Comparison of ENCODE assay signal across 12 mouse cellular contexts in the genomic region with DNA sequence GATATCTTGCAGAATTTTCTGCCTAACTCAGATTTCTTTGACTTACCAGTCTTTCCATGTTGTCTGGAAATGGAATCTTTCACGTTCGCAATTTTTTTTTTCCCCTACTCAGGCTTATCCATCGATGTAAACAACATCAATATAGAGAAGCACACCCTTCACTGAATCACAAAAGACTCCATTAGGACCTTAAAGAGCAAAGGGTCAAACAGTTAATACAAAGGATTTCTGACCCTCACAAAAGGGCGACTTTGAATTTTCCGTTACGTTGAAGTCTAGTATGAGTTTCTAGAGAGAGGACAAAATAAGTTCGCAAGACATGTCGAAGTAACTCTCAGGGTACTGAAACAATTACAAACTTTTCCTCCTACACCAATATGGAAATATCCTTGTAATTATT. TPM values are rescaled to one million over a fixed set of nuclear protein-coding genes. Genes with fewer than 3 reads are reported as not detected.
A peak's percentile ranks its signal among the peaks of the same experiment; 100 is the strongest.
DNase-seq lines count a peak whose midpoint lies in the region; ATAC-seq and TF ChIP-seq lines count a peak whose summit lies in the region.
"Had no signal": no experiment of that assay in that cellular context is flagged by ENCODE, and none has a peak within 500 bp of the region (broad histone marks: within the 10 kb centered on the region; RNA-seq: fewer than 3 reads in every experiment).

No protein-coding gene starts in this region.

- intact Hi-C loops in heart, postnatal 25 days (cut with DNase I), result loop anchor here (5.0 kb wide), 1 partner anchor 344 kb away; a partner anchor contains a TSS

- 0 out of 2 replicates have a peak overlapping the region, but pooled peaks have one; percentile 49 for H3K9ac ChIP-seq in heart, postnatal 0 days (replicated peaks; ENCODE audit: low read depth, low read length)
- no peak overlapping the region for H3K9ac ChIP-seq in embryonic facial prominence, embryonic 12.5 days
- peak overlapping the region; percentile 75 for H3K9ac ChIP-seq in hindbrain, embryonic 16.5 days (ENCODE audit: low read depth, low read length)
- H3K9ac ChIP-seq in midbrain, postnatal 0 days (replicated peaks; ENCODE audit: low read length, poor library complexity, severe bottlenecking), result no peak overlapping the region

- H3K4me2 ChIP-seq in heart, postnatal 0 days (ENCODE audit: low read depth, low read length), result peak overlapping the region; percentile 88
- H3K4me2 ChIP-seq in embryonic facial prominence, embryonic 12.5 days (replicated peaks), result peak overlapping the region; percentile 83
- peak overlapping the region; percentile 92 for H3K4me2 ChIP-seq in hindbrain, embryonic 16.5 days (ENCODE audit: low read length)
- H3K4me2 ChIP-seq in midbrain, postnatal 0 days (ENCODE audit: low read depth, low read length, poor library complexity, severe bottlenecking), result peak overlapping the region; percentile 95

- no peaks in the 10 kb centered on the region for H3K36me3 ChIP-seq in heart, postnatal 0 days (replicated peaks; ENCODE audit: control insufficient read depth, insufficient read depth, low read length)
- H3K36me3 ChIP-seq in embryonic facial prominence, embryonic 12.5 days, result no peaks in the 10 kb centered on the region
- no peaks in the 10 kb centered on the region for H3K36me3 ChIP-seq in hindbrain, embryonic 16.5 days (ENCODE audit: control insufficient read depth, insufficient read depth, low read length)
- H3K36me3 ChIP-seq in midbrain, postnatal 0 days (ENCODE audit: insufficient read depth, low read length), result no peaks in the 10 kb centered on the region

- WGBS in heart, postnatal 0 days, result 48% methylated on average over 8 of the region's 8 CpGs
- 6% methylated on average over 8 of the region's 8 CpGs for WGBS in embryonic facial prominence, embryonic 12.5 days
- 8% methylated on average over 8 of the region's 8 CpGs for whole genome bisulfite sequencing in hindbrain, embryonic 16.5 days
- 13% methylated on average over 8 of the region's 8 CpGs for WGBS in midbrain, postnatal 0 days

- no peak for TF ChIP-seq CTCF in heart, postnatal 0 days (IDR thresholded peaks at IDR 0.05; ENCODE audit: low read depth)
- TF ChIP-seq CTCF in midbrain, postnatal 0 days (IDR thresholded peaks at IDR 0.05), result no peak

- TF ChIP-seq EP300 in heart, postnatal 0 days (IDR thresholded peaks at IDR 0.05; ENCODE audit: low read depth), result no peak

- no peaks in the 10 kb centered on the region for H3K9me3 ChIP-seq in heart, postnatal 0 days (replicated peaks; ENCODE audit: control insufficient read depth, low read length)
- H3K9me3 ChIP-seq in embryonic facial prominence, embryonic 12.5 days, result no peaks in the 10 kb centered on the region
- H3K9me3 ChIP-seq in hindbrain, embryonic 16.5 days (ENCODE audit: control insufficient read depth, low read length), result no peaks in the 10 kb centered on the region
- no peaks in the 10 kb centered on the region for H3K9me3 ChIP-seq in midbrain, postnatal 0 days (ENCODE audit: low read length)

- DNase-seq in heart, postnatal 0 days (ENCODE audit: low spot score), result no peak
- no peak for DNase-seq in heart, postnatal 25 days (ENCODE audit: low spot score)
- DNase-seq in midbrain, postnatal 0 days (ENCODE audit: low spot score), result no peak
- DNase-seq in spleen, adult 18-20 months, result no peak
- no peak for DNase-seq in right cerebral cortex, postnatal 25 days
- DNase-seq: adrenal gland, postnatal 14 days; cerebellum, postnatal 25 days; gastrocnemius, postnatal 10 days had no signal

- ATAC-seq in heart, postnatal 0 days (ENCODE audit: insufficient read depth, low read depth), result no peak
- no peak for ATAC-seq in embryonic facial prominence, embryonic 12.5 days (ENCODE audit: insufficient number of reproducible peaks, insufficient read depth, low FRiP score, low TSS enrichment)
- no peak for ATAC-seq in hindbrain, embryonic 16.5 days
- no peak for ATAC-seq in midbrain, postnatal 0 days (ENCODE audit: low FRiP score)
- no peak for ATAC-seq in granulocyte monocyte progenitor cell, adult 5-6 weeks (replicated peaks; ENCODE audit: poor library complexity, severe bottlenecking)

- peak overlapping the region; percentile 66 for H3K4me3 ChIP-seq in heart, postnatal 0 days (ENCODE audit: low read depth, low read length)
- H3K4me3 ChIP-seq in embryonic facial prominence, embryonic 12.5 days, result peak overlapping the region; percentile 70
- H3K4me3 ChIP-seq in hindbrain, embryonic 16.5 days (ENCODE audit: low read length), result peak overlapping the region; percentile 69
- H3K4me3 ChIP-seq in midbrain, postnatal 0 days (ENCODE audit: low read depth, low read length), result peak overlapping the region; percentile 70

- H3K27ac ChIP-seq in heart, postnatal 0 days (ENCODE audit: low read depth), result no peak overlapping the region
- no peak overlapping the region; the same call in 1 of the 2 replicates for H3K27ac ChIP-seq in embryonic facial prominence, embryonic 12.5 days
- no peak overlapping the region for H3K27ac ChIP-seq in hindbrain, embryonic 16.5 days (ENCODE audit: low read depth, low read length)
- no peak overlapping the region for H3K27ac ChIP-seq in midbrain, postnatal 0 days (ENCODE audit: low read depth, low read length)
- H3K27ac ChIP-seq: left cerebral cortex, adult 2 months had no signal

- no peaks in the 10 kb centered on the region for H3K27me3 ChIP-seq in heart, postnatal 0 days (ENCODE audit: control insufficient read depth, insufficient read depth, low read length)
- no peaks in the 10 kb centered on the region for H3K27me3 ChIP-seq in embryonic facial prominence, embryonic 12.5 days
- H3K27me3 ChIP-seq in hindbrain, embryonic 16.5 days (replicated peaks; ENCODE audit: control insufficient read depth, insufficient read depth, low read length), result no peaks in the 10 kb centered on the region
- no peaks in the 10 kb centered on the region for H3K27me3 ChIP-seq in midbrain, postnatal 0 days (ENCODE audit: insufficient read depth, low read length)

- H3K4me1 ChIP-seq in heart, postnatal 0 days (ENCODE audit: control insufficient read depth, insufficient read depth), result peaks cover 12% of the 10 kb centered on the region
- peaks cover 12% of the 10 kb centered on the region for H3K4me1 ChIP-seq in embryonic facial prominence, embryonic 12.5 days
- no peaks in the 10 kb centered on the region; the same call in 1 of the 2 replicates for H3K4me1 ChIP-seq in hindbrain, embryonic 16.5 days (ENCODE audit: control insufficient read depth, insufficient read depth, low read depth, low read length)
- H3K4me1 ChIP-seq in midbrain, postnatal 0 days (ENCODE audit: insufficient read depth, low read length), result no peaks in the 10 kb centered on the region; the same call in 1 of the 2 replicates

RNA-seq across cellular contexts. Expression of a gene that starts 0.9 kb away (rescaled TPM):
- 41.4 and 59.6 TPM in 2 replicates for total RNA-seq in heart, postnatal 0 days (2014; rRNA removed; ENCODE audit: low replicate concordance)
- 14.6 and 14.7 TPM in 2 replicates for polyA plus RNA-seq in heart, postnatal 0 days (2015; fragmentation: Nextera tagmentation; extraction: Ambion mirVana)
- 10 to 100 TPM; 11.4 to 11.7 TPM for total RNA-seq in heart, postnatal 25 days (2021)
- 119 and 120 TPM in 2 replicates for polyA plus RNA-seq in embryonic facial prominence, embryonic 12.5 days (2016; fragmentation: Nextera tagmentation; extraction: Ambion mirVana)
- 29.3 and 32.0 TPM in 2 replicates for polyA plus RNA-seq in hindbrain, embryonic 16.5 days (2015; fragmentation: Nextera tagmentation; extraction: Ambion mirVana)
- 42.5 and 44.6 TPM in 2 replicates for total RNA-seq in midbrain, postnatal 0 days (2014; rRNA removed)
- 11.0 and 13.4 TPM in 2 replicates for polyA plus RNA-seq in midbrain, postnatal 0 days (2015; fragmentation: Nextera tagmentation; extraction: Ambion mirVana)
- 0.43 and 0.68 TPM in 2 replicates for total RNA-seq in granulocyte monocyte progenitor cell, adult 5-6 weeks (2014; fragmentation: Nextera tagmentation)
- 0.34 and 0.72 TPM in 2 replicates for total RNA-seq in granulocyte monocyte progenitor cell, adult 5-6 weeks (2017)

Comparison
In these comparisons a context has a peak if more than half of its experiments do, and no peak if none do; other contexts are left out.
1. H3K9ac ChIP-seq: peak in heart, postnatal 0 days (single experiment) and hindbrain, embryonic 16.5 days (single experiment); none in embryonic facial prominence, embryonic 12.5 days (single experiment) and midbrain, postnatal 0 days (single experiment).
2. RNA of a gene that starts 0.9 kb away (total RNA-seq): 42.5 to 44.6 TPM in midbrain, postnatal 0 days, 41.4 to 59.6 TPM in heart, postnatal 0 days and 11.4 to 11.7 TPM in heart, postnatal 25 days; 0.34 to 0.72 TPM in granulocyte monocyte progenitor cell, adult 5-6 weeks; every median in the first group is over 4 times any median in the second.
3. Peak in every context shown above with its lines, with median percentiles within 50 percentile points of each other: H3K4me2 ChIP-seq and H3K4me3 ChIP-seq.